Mouse (Mus musculus) MEL (cell line): Measurements from ENCODE around the gene Gm45021.

Experiments
- BHLHE40 ChIP-seq: IDR thresholded peaks from 2 replicates; pipeline ENCODE4 v1.6.1; 2012; ENCODE audit warnings: low read depth, mild to moderate bottlenecking, inconsistent platforms, low read length, improper control_type of control experiment, borderline replicate concordance
- EP300 ChIP-seq, 2 experiments: IDR thresholded peaks; 2 replicates each; pipeline ENCODE4 v1.6.1; 2011; ENCODE audit warnings: improper control_type of control experiment in 2 of 2, low read length in 2 of 2, low read depth in 1 of 2, mild to moderate bottlenecking in 1 of 2
- RAD21 ChIP-seq: IDR thresholded peaks from 2 replicates; pipeline ENCODE4 v1.6.1; 2011; ENCODE audit warnings: mild to moderate bottlenecking, low read depth, low read length, improper control_type of control experiment

GRCm38 (mm10) chr6:48626464-48626863, 37.1 kb downstream of the Gm45021 start, which contains the start of gene AI854703:
- TF ChIP-seq EP300 (IDR thresholded peaks at IDR 0.05; ENCODE audit: low read depth in 1 of 2, low read length in 2 of 2) (no peak), BHLHE40 (no peak), RAD21 (no peak)
